Mouse (Mus musculus) forebrain, embryonic 10.5 days (tissue): ENCODE results near the gene Utp11. TPM values are rescaled to one million over a fixed set of nuclear protein-coding genes. Genes with fewer than 3 reads are reported as not detected.
"Not testable (repeated sequence)": the region's sequence is repeated elsewhere in the genome, so short reads cannot be mapped to it uniquely, and the experiment has no call there.

Experiments used
- DNase-seq: peaks from one replicate; pipeline ENCODE4 v3.0.0-alpha.2; 2017; ENCODE audit warnings: low spot score; ENCODE audit errors: extremely low spot score
- H3K27ac ChIP-seq: fragments of 300-500 bp; sonication (generic); 2 replicates; pipeline ENCODE4 v1.5.1; 2016; ENCODE audit warnings: mild to moderate bottlenecking
- H3K27me3 ChIP-seq: fragments of 300-500 bp; sonication (generic); 2 replicates; pipeline ENCODE4 v1.6.1; 2016; ENCODE audit warnings: mild to moderate bottlenecking; ENCODE audit not compliant: poor library complexity, severe bottlenecking
- H3K36me3 ChIP-seq: fragments of 300-500 bp; sonication (generic); replicated peaks from 2 replicates; pipeline ENCODE4 v1.6.1; 2016; ENCODE audit warnings: mild to moderate bottlenecking, moderate library complexity
- H3K4me1 ChIP-seq: fragments of 300-500 bp; sonication (generic); 2 replicates; pipeline ENCODE4 v1.6.1; 2016
- H3K4me3 ChIP-seq: fragments of 300-500 bp; sonication (generic); 2 replicates; pipeline ENCODE4 v1.5.1; 2016; ENCODE audit warnings: mild to moderate bottlenecking, moderate library complexity
- H3K9me3 ChIP-seq: fragments of 300-500 bp; sonication (generic); 2 replicates; pipeline ENCODE4 v1.6.1; 2016; ENCODE audit warnings: mild to moderate bottlenecking, moderate library complexity
- WGBS: fragments of 180-500 bp; shearing (Covaris S2); methylation state at CpG from one replicate; pipeline ENCODE4 v1.1.7; 2016; 5-methylcytosine and 5-hydroxymethylcytosine counted together
- polyA plus RNA-seq: library from polyadenylated mRNA; unstranded; fragments of >200 nt; fragmentation: Nextera tagmentation; extraction: Ambion mirVana; gene quantifications from 2 replicates; pipeline ENCODE4 v1.2.1, GENCODE M21; 2016

The Utp11 gene
- 63.0 and 65.9 TPM in 2 replicates for polyA plus RNA-seq

DNA sequence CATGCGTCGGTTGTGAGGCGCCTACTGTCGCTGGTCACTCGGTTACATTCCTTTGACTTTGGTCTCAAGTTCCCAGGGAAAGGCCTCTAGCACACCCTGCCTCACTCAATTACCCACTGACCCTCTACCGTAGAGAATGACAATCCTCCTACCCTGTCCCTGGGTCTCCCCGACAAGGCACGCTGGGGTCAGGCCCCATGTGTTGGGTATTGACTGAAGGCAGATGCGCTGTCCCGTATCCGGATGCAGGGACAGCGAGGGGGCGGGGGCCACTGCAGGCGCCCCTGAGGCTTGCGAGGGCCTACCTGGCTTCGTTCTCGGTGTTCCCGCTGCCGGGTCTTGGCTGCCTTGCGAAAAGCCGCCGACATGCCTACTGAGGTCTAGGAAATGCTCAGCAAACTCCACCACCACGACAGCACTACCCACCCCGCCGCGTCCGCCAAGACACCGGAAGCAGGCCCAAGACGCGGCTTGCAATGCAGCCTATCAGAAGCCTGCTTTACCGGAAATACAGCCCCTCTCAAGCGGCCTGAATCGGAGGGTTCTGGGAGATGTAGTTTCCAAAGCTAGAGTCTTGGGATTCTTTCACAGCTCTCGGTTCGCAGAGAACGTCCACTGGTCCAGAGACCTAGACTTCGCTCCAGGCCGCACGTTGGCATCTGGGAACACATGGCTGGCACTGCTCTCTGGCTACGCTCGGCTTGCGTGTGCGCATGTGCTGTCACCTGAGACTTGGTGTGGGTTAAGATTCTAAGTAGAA, at the start of gene Utp11:
Utp11 (minus strand) TSS at position 466 of the 760 bp plus-strand sequence.
- WGBS, result under 1% methylated on average over 43 of the region's 43 CpGs
- peak within 1 kb of the TSS; percentile 90 for H3K27ac ChIP-seq
- peaks cover 17% of the 10 kb centered on the region for H3K36me3 ChIP-seq
- no peaks in the 10 kb centered on the region for H3K9me3 ChIP-seq
- peaks cover 25% of the 10 kb centered on the region for H3K27me3 ChIP-seq
- H3K4me1 ChIP-seq, result peaks cover 43% of the 10 kb centered on the region
- peak; percentile 88 for DNase-seq
- H3K4me3 ChIP-seq, result peak within 1 kb of the TSS; percentile 96

DNA sequence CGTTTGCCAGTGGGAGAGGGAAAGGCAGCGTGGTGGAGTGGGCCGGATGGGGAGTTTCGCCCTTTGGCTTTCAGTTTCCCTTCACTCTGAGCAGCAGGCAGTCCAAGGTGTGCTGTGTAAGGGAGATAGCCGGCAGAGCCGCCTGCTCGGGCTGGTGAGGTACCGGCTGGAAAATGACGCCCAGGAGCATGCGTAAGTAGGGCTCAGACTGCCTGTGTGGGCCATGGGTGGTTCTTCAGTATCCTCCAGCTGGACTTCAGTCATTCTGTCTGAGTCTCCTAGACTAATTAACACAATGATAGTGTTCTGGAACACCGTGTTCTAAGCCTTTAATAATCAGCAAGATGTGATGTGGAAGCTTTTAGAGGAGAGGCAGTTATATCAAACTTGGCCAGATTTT, 49.4 kb upstream of the Utp11 start:
- Histone ChIP-seq H3K27me3 (peaks cover 6% of the 10 kb centered on the region; the same call in 1 of the 2 replicates), H3K4me1 (peaks cover 15% of the 10 kb centered on the region), H3K4me3 (no peak overlapping the region; the same call in 1 of the 2 replicates), H3K27ac (no peak overlapping the region), H3K9me3 (no peaks in the 10 kb centered on the region), H3K36me3 (no peaks in the 10 kb centered on the region)
- 90% methylated on average over 11 of the region's 11 CpGs for WGBS
- no peak for DNase-seq

DNA sequence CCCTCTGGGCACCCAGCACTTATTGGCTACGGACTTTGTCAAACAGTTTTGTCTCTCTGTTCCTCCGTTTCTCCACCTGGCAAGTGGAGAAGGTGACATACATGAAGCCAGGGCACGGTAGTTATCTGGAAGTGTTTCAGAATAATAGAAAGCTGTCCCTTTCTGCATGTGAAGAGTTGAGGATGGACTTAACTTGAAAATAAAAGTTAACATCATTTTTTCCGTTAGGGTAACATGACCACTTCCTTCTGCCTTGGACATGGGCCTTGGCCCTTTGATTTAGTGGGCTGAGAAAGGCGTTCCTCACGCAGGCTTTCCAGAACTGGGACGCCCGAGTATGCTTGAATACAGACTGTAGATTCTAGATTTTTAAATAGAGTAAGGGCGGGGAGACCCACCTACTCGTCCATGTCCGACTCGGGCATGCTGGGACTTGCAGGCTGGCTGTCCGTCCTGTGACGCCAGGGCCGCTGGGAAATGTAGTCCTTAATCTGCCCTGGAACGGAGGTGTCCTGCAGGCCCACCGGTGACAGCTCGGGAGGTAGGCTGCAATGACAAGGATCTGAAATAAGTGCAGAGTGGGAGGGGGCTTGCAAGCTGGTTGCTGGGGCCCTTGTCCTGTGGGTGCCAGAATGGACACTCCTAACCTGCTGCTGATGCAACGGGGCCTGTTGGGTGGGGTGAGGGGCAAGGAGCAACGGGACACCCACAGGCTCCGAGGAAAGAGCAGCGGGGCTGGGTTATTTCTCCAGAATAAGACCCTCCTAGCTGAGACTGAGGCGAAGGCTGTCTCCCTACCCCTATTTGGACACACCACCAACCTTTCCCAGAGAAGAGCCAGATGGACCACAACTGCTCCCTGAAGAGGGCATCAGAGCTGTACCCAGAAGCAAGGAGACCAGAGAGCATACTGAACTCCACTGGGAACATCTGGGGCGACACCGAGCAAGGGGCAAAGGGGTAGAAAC, 48.3 kb upstream of the Utp11 start, which contains the start of gene Inpp5b:
Inpp5b (plus strand) TSS at position 475 of the 968 bp plus-strand sequence.
- peak within 1 kb of the TSS; percentile 57 for H3K4me3 ChIP-seq
- H3K27me3 ChIP-seq, result peaks cover 6% of the 10 kb centered on the region; the same call in 1 of the 2 replicates
- H3K36me3 ChIP-seq, result no peaks in the 10 kb centered on the region
- H3K27ac ChIP-seq, result peak within 1 kb of the TSS; percentile 82
- H3K9me3 ChIP-seq, result no peaks in the 10 kb centered on the region
- peak; percentile 76 for DNase-seq
- WGBS, result 21% methylated on average over 25 of the region's 25 CpGs
- peaks cover 15% of the 10 kb centered on the region for H3K4me1 ChIP-seq

DNA sequence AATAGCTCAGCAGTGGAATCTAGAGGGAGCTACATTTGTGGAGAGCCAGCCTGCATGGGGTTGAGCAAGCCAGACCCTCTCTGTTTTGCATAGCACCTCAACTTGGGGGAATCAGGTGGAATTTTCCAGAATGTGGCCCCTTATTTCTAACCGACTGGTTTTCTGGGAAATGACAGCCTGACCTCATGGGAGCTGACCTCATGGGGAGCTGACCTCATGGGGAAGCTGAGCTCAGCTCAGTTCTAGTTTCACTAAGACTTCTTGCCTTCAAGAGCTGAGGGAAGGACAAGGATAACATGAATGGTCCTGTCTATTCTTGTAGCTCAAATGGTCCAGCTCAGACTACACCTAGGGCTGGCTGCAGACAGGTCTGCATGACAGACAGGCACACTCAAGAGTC, 45.4 kb upstream of the Utp11 start:
- Histone ChIP-seq H3K4me3 (no peak overlapping the region), H3K36me3 (peaks cover 1% of the 10 kb centered on the region), H3K9me3 (no peaks in the 10 kb centered on the region), H3K27ac (no peak overlapping the region), H3K27me3 (peaks cover 6% of the 10 kb centered on the region; the same call in 1 of the 2 replicates), H3K4me1 (peaks cover 15% of the 10 kb centered on the region)
- no peak for DNase-seq
- WGBS, result 79% methylated on average over 1 of the region's 1 CpGs

DNA sequence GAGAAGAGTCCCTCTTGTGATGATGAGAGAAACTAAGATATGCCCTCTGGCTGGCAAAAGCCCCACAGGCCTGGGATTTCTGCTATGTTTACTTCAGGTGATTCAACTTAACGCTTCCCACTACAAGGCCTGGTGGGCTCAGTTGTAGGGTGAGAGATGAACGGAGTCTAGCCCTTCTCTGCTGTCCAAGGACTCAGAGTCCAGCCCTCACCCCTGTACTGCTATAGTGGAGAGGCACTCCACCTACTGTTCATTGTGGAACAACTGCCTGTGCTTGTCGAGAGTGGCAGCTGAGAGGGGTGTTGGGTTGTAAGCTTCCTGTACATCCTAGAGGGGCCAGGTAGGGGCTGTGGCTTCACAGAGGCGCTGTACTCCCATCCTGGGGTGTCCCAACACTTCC, 44.6 kb upstream of the Utp11 start:
- DNase-seq, result no peak
- Histone ChIP-seq H3K4me3 (no peak overlapping the region), H3K27ac (no peak overlapping the region), H3K27me3 (no peaks in the 10 kb centered on the region), H3K9me3 (no peaks in the 10 kb centered on the region), H3K36me3 (peaks cover 9% of the 10 kb centered on the region), H3K4me1 (peaks cover 15% of the 10 kb centered on the region)
- WGBS, result 67% methylated on average over 4 of the region's 4 CpGs

DNA sequence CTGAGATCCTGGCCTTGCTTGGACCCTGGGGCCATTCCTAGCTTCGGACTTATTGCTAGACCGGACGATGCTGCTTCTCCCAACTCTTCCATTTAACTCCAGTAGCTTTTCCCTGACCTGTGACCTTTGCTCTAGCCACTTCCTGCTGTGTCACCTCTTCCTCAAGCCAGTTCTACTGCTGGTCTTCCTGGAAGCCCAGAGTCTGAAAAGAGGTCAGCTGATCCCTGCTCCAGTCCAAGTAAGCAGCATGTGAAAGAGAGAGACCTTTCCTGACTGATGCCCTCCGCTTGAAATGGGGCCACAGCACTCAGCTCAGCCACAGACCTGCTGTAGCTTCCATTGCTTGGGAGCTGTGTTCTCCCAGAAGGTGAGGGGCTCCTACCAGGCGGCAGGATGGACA, 44.1 kb upstream of the Utp11 start:
- no peak for DNase-seq
- no peak overlapping the region for H3K27ac ChIP-seq
- peaks cover 15% of the 10 kb centered on the region for H3K4me1 ChIP-seq
- H3K36me3 ChIP-seq, result peaks cover 14% of the 10 kb centered on the region
- WGBS, result 74% methylated on average over 5 of the region's 5 CpGs
- no peak overlapping the region for H3K4me3 ChIP-seq
- no peaks in the 10 kb centered on the region for H3K27me3 ChIP-seq
- no peaks in the 10 kb centered on the region for H3K9me3 ChIP-seq

DNA sequence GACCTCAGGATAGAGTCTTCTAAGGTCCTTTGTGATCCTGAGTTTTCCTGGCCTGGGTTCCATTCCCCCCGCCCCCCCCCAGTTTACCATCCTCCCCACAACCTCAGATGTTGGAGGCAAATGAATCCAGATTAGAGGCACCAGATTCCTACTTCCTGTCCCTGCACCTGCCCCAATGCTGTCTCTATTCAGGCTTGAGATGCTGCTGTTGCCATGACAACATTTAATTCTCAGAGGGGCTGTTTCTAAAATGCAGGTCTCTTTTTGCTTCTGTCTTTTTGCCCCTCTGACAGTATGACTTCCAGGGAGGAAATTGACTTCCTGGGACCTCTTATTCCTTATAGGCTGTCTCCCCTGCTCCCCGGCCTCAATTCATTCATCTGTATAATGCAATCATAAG, 43.6 kb upstream of the Utp11 start:
- H3K4me1 ChIP-seq, result peaks cover 9% of the 10 kb centered on the region
- H3K36me3 ChIP-seq, result peaks cover 20% of the 10 kb centered on the region
- 68% methylated on average over 2 of the region's 2 CpGs for WGBS
- no peak for DNase-seq
- no peaks in the 10 kb centered on the region for H3K27me3 ChIP-seq
- no peak overlapping the region for H3K27ac ChIP-seq
- no peak overlapping the region for H3K4me3 ChIP-seq
- no peaks in the 10 kb centered on the region for H3K9me3 ChIP-seq

DNA sequence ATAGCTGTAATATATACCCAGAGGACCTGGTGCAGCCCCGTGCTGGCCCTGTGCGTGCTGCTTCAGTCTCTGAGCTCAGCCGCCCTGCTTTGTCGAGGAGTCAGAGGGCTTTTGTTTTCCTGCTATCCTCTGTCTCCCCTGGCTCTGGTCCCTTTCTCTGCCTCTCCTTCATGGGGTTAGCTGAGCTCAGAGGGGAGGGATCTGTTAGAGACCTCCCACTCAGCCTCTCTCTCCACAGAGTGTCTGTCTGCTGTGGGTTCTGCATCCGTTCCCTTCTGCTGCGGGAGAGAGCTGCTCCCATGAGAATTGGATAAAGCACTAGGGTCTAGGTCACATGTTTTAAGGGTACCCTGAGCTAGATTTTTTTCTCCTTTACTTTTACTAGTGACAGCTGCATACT, 32.7 kb upstream of the Utp11 start:
- Histone ChIP-seq H3K27me3 (no peaks in the 10 kb centered on the region), H3K36me3 (peaks cover 100% of the 10 kb centered on the region), H3K27ac (no peak overlapping the region), H3K9me3 (no peaks in the 10 kb centered on the region), H3K4me3 (no peak overlapping the region), H3K4me1 (no peaks in the 10 kb centered on the region)
- DNase-seq, result no peak
- 91% methylated on average over 6 of the region's 6 CpGs for WGBS

DNA sequence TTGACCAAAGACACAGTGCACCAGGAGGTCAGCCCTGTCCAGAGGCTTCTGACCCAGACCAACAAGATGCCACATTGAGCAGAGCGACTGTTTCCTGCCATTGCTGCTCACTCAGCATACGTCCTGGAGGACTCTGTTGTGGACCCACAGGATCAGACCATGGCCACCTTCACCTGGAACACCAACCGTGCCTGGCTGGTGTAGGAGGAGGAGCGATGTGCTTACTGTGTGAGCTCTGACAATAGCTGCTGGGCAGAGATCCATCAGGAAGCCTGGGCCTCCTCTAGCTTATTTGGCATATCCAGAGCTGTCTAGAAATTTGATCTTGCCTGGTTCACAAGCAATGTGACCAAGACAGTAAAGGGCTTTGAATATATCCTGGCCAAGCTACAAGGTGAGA, 25.7 kb upstream of the Utp11 start:
- Histone ChIP-seq H3K9me3 (no peaks in the 10 kb centered on the region), H3K4me3 (no peak overlapping the region), H3K36me3 (peaks cover 85% of the 10 kb centered on the region), H3K27ac (no peak overlapping the region), H3K4me1 (peaks cover 21% of the 10 kb centered on the region), H3K27me3 (no peaks in the 10 kb centered on the region)
- 93% methylated on average over 4 of the region's 4 CpGs for WGBS
- DNase-seq, result no peak

DNA sequence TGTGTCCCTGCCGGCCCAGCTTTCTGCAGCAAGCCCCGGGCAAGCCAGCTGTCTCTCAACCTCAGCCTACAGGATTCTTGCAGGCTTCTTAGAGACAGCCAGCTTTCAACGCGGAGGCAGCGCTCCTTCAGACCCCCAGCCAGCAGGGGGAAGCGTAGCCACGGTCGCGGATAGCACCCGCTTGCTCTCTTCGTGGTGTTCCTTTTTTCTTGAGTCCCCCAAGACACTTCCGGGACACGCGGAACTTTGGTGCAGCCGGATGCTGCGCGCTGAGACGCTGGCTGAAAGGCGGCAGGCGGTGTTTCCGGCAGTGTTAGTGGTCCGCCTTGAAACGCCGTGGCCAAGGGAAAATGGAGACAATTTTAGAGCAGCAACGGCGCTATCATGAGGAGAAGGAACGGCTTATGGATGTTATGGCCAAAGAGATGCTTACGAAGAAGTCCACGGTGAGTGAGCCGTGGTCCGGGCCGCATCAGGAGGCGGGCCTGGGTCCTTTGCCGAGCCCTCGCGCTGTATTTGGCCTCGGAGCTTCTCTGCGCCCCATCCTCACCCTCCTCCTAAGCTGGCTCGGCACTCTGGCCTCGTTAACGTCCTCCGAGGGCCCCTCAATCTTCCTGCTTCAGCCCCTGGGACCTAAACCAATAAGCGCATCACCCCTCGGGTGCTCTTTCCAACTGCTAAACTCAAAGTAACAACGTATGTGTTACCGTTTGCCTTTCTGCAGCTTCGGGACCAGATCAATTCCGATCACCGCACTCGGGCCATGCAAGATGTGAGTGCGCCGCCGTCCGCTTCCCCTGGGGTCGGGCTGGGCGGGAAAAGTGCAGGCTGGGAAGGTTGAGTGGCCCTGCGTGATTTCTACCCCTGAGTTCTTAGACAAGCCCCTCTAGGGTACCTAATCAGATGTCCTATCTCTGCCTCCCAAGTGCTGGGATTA, 21.4 kb upstream of the Utp11 start, which contains the start of gene Sf3a3:
Sf3a3 (plus strand) TSS at position 232 of the 937 bp plus-strand sequence.
- H3K27me3 ChIP-seq, result peaks cover under 1% of the 10 kb centered on the region; the same call in 1 of the 2 replicates
- WGBS, result under 1% methylated on average over 57 of the region's 57 CpGs
- no peaks in the 10 kb centered on the region for H3K9me3 ChIP-seq
- H3K27ac ChIP-seq, result peak within 1 kb of the TSS; percentile 89
- peak within 1 kb of the TSS; percentile 92 for H3K4me3 ChIP-seq
- DNase-seq, result peak; percentile 97
- H3K4me1 ChIP-seq, result peaks cover 35% of the 10 kb centered on the region
- peaks cover 42% of the 10 kb centered on the region for H3K36me3 ChIP-seq

DNA sequence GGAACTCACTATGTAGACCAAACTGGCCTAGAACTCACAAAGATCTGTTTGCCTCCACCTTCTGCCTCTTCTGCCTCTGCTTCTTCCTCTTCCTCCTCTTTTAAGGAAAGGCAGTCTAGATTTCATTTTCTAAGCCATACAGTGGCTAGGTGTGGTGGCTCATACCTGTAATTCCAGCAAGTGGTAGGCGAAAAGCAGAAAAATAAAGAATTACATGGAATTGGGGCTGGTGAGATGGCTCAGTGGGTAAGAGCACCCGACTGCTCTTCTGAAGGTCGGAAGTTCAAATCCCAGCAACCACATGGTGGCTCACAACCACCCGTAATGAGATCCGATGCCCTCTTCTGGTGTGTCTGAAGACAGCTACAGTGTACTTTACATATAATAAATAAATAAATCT, 20.4 kb upstream of the Utp11 start:
- peaks cover 33% of the 10 kb centered on the region for H3K36me3 ChIP-seq
- 75% methylated on average over 5 of the region's 5 CpGs for WGBS
- peaks cover 45% of the 10 kb centered on the region for H3K4me1 ChIP-seq
- not testable (repeated sequence) for H3K27ac ChIP-seq, H3K9me3 ChIP-seq, H3K27me3 ChIP-seq, DNase-seq, H3K4me3 ChIP-seq

DNA sequence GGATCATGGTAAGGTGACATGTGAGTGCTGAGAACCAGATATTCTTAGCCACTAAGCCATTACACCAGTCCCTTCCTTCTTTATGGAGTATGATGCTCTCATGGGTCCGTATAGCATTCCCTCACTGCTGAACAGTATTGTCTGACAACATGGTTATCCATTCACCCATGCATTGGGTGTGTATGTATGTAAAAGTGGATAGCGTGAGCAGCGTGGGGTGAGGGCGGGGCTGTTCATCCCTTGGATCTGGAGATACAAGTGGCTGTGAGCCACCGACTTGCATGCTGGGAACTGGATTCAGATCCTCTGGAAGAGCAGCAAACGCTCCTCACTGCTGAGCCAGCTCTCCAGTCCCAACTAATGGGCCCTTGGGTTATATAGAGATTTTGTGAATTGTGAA, 19.2 kb upstream of the Utp11 start:
- 85% methylated on average over 6 of the region's 6 CpGs for WGBS
- peaks cover 23% of the 10 kb centered on the region for H3K36me3 ChIP-seq
- DNase-seq, result no peak
- no peak overlapping the region for H3K4me3 ChIP-seq
- peaks cover 57% of the 10 kb centered on the region for H3K4me1 ChIP-seq
- H3K9me3 ChIP-seq, result no peaks in the 10 kb centered on the region
- peaks cover 11% of the 10 kb centered on the region for H3K27me3 ChIP-seq
- H3K27ac ChIP-seq, result no peak overlapping the region
